Mouse (Mus musculus): ENCODE data around the gene Gm13119. TPM values are rescaled to one million over a fixed set of nuclear protein-coding genes. Genes with fewer than 3 reads are reported as not detected.
"Not testable (repeated sequence)": the region's sequence is repeated elsewhere in the genome, so short reads cannot be mapped to it uniquely, and the experiment has no call there.

Gm13119 gene
- total RNA-seq (2022), result not detected

DNA sequence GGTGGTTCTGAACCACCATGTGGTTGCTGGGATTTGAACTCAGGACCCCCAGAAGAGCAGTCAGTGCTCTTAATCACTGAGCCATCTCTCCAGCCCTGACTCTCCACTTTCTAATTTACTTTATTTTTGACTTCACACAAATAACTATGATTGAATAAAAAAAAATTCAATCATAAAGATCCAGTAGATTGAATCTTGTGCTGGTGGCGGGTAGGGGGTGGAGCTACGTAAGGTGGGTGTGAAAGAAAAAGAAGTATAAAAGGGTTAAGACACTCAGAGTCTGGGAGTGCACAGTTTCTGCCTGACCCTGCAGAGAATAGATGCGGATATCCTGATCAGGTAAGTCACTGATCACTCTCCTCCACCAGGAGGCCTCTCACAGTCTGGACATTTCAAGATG lies at the start of gene Gm13119:
Gene Gm13119, plus strand, starts transcription at position 301 of the 400 bp plus-strand sequence.
- DNase-seq, result not testable (repeated sequence)

DNA sequence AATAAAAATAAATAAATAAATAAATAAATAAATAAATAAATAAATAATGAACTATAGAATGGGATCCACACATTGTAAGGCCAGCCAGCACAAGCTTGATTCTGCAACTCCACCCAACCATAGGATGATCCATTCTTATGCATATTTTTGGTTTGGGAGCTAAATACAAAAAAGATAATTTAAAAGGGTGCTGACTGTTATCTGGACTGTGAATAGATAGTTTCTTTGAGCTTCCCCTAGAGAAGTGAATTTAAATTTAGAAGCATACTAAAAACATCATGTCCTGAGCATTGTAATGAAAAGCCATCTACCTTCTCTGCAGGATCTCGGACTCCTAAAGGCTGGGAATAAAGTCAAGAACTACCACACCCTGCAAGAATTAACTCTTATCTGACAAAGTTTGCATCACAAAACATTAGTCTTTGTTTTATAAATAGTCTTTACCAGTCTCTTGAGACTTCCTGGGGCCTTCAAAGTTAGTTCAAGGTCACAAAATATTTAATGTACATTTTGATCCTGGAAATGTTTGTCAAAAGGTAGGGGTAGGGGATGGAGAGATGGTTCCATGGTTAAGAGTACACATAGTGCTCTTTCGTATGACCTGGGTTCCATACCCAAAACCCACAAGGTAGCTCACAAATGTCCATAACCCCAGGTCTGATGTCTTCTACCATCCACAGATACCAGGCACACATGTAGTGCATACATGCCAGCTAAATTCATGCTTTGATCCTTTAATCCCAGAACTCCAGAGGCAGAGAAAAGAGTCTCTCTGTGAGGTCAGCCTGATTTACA lies 44.9 kb upstream of the Gm13119 start:
- DNase-seq, result not testable (repeated sequence)

DNA sequence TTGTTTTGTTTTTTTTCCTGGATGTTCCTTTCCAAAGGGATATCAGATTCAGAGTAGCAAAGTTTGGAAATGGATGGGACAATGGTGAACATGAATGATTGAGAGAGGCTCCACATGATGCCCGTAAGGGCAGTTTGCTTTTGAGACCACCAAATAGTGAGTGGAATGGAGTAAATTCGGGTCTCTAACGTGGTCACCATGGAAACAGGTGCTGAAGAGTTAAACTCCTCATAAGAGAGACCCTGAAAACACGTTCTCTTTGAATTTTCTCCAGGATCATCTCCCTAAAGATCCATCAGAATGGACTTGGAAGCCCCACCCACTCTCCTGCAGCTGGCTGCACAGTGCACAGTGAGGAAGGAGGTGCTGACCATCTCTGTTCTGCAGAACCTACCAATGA lies 27.8 kb upstream of the Gm13119 start, which contains the start of gene Gm13128:
Gene Gm13128, plus strand, starts transcription at position 301 of the 400 bp plus-strand sequence.
- DNase-seq, result not testable (repeated sequence)

DNA sequence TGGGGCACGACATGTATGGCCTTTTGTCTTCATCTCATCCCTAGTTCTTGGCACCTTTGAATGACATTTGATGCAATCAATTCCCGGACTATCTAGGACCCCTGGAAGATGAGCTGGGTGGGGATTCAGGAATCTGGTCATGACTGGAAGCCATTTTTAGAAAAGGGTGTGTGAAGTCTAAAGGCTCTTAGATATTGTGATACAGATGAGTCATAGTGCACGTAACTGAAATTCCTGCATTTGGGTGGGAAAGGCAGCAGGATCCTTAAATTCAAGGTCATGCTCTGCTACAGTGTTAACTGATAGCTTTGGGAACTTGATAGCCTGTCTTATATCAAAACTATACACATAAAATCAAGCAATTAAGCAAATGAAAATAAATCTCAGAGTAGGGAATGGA lies 21.9 kb upstream of the Gm13119 start:
- DNase-seq, result not testable (repeated sequence)

DNA sequence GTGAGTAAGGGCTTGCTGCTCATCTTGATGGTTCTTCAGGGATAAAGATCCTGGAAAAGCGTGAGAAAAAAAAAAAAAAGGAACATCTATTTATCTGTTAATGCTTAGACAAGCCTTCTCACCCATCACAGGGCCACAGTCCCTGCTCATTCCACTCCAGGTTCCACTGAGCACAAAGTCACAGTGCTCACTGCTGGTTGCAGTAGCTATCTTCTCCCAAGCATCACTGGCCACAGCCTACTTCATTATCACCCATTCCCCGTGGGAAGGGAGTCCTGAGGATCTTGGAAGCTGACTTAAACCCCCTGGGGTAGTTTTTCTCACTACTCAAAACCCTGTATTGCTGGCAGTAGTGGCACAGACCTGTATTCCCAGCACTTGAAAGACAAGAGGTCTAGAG lies 20.2 kb downstream of the Gm13119 start, which contains the start of gene Pramef20:
Gene Pramef20, minus strand, starts transcription at position 23 of the 400 bp plus-strand sequence.
- DNase-seq, result no peak

DNA sequence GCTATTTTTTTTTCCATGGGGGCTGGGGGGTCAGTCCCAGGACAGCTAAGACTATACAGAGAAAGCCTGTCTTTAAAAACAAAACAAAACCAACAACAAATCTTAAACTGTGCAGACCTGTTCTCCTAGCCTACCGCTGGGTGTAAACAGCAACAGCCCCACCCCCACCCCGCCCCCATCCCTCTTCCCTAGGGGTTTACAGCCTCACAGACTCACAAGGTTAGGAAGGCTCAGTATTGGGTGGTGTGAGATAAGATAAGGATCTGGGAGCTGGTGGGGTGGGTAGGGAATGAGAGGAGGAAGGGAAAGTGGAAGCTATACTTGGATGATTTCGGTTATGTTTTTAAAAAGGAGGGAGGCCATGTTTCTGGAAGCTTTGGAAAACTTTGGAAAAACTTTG lies 38.6 kb downstream of the Gm13119 start:
- no peak for DNase-seq

DNA sequence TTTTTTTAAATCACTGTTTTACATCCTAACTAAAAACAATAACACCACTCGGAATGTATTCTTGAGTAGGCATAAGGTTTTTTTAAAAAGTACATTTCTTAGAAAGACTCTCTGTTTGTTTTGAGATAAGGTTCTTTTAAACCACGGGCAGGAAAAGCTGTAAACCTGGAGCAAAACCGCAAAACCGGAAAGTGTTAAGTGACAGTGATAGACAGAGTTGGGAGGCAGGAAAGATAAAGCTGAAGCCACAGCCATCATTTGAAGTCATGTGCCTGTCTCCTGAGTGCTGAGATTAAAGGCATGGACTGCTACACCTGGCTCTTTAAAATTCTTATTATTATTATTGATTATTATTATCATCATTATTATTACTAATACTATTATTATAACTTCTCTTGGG lies 45.0 kb downstream of the Gm13119 start:
- no peak for DNase-seq

DNA sequence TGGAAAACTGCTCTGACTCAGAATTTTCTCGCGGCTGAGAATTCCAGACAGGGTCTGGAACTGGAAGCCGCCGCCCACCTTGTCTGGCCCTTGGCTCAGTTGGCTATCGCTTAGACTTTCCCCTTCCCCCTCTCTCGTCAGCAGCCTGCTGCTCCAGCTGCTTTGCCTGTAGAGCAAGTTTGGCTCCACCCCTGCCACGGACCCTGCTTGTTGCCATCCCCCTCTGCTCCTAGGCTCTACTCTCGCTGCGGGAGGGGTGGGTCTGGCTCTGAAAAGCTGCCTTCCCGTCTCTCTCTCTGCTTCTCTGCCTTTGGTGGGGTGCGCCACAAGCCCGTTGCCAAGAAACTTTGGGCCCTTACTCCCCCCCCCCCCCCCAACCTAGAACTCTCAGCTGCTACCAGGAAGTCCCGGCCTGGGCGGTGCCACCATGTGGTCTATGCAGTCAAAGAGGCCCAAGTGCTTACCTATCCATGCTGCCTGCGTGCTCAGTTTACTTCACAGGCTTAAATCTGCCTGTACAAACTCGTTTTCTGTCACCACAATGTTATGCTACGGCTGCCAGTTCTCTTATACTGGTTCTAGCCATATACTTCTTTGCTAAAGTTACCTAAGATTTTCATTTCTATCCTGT lies 46.8 kb downstream of the Gm13119 start:
- DNase-seq, result no peak

DNA sequence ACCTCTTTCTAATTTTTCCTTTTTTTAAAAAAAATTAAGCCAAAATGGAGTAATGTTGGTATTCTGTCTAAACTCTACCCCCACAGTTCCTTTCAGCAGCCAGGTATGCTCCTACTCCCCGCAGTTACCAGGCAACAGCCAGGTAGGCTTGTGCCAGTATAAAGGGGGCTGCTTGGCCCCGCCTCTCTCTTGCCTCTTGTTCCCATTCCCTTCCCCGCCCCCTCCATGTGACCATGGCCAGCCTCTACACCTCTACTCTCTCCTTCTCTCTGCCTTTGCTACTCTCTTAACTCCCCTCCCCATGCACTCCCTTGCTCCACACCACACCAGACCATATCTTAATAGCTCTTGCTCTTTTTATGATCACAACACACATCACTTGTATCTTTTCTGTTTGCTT lies 48.5 kb downstream of the Gm13119 start:
- no peak for DNase-seq

DNA sequence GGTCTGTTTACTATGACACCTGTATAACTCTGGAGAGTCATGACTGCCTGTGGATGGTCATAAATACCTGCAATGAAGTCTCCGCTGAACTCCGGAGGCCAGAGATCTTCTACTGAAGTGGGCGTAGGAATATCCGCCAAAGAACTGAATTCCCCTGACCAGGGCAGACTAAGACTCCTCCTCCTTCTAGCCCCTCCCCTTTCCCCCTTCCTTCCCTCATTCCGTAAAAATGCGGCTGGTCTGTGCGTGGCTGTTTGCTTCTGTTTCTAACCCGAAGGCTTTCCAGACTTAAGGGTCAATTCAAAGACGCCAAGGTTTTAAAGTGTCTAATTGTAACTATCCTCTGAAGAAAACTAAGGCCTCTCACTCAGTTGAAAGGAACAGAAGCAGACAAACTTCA lies 50.5 kb downstream of the Gm13119 start, which contains the start of gene Pramef12:
Gene Pramef12, minus strand, starts transcription at position 175 of the 400 bp plus-strand sequence.
- DNase-seq, result no peak

Other genes starting within 250 kb of the Gm13119 start
- gene Oog3, start 195.3 kb upstream of the Gm13119 start, total RNA-seq (2022), result not detected
- not detected for gene Oog2, start 167.2 kb upstream of the Gm13119 start, total RNA-seq (2022)
- gene C87977, start 144.6 kb upstream of the Gm13119 start, total RNA-seq (2022), result not detected
- gene Pramel5, start 77.5 kb upstream of the Gm13119 start, total RNA-seq (2022), result not detected
- gene Gm13128, start 27.7 kb upstream of the Gm13119 start, total RNA-seq (2022), result not detected
- gene Pramef20, start 20.0 kb downstream of the Gm13119 start, total RNA-seq (2022), result not detected
- not detected for gene Pramef12, start 50.5 kb downstream of the Gm13119 start, total RNA-seq (2022)
- gene 1700012P22Rik, start 80.8 kb downstream of the Gm13119 start, total RNA-seq (2022), result not detected
- gene Gm9944, start 95.4 kb downstream of the Gm13119 start, total RNA-seq (2022), result not detected
- gene Aadacl3, start 105.8 kb downstream of the Gm13119 start, total RNA-seq (2022), result not detected
- not detected for gene 9430007A20Rik, start 161.9 kb downstream of the Gm13119 start, total RNA-seq (2022)
- not detected for gene Gm13124, start 207.2 kb downstream of the Gm13119 start, total RNA-seq (2022)

All from adrenal gland, adult 8-10 months (tissue).